Mouse (Mus musculus) cerebellum, adult 11-12 months (tissue): Measurements from ENCODE around the gene Slc22a17.

Experiments used
- DNase-seq: peaks from one replicate; pipeline ENCODE4 v3.0.0; 2022

Gene Slc22a17

GRCm38 (mm10) chr14:54856703-54857102 lies 56.2 kb downstream of the Slc22a17 start:
- DNase-seq = no peak
